Mouse (Mus musculus) small intestine, adult 2 months (tissue): ENCODE measurements at regions not wholly inside any gene's neighbourhood (a gene's known extent, or its start where the extent isn't known, plus 50 kb on each side); places are given as distances from the start of the nearest gene placed in this dataset.

Source experiments
- CTCF ChIP-seq: fragments of 200-500 bp; IDR thresholded peaks from 2 replicates; pipeline ENCODE4 v1.5.1; 2012; ENCODE audit warnings: low read depth, mild to moderate bottlenecking, control low read depth, inconsistent platforms, low read length, moderate library complexity, mixed read lengths; ENCODE audit not compliant: insufficient replicate concordance, insufficient read length; ENCODE audit errors: extremely low read depth
- POLR2A ChIP-seq: fragments of 200-500 bp; IDR thresholded peaks from 2 replicates; pipeline ENCODE4 v1.6.1; 2012; ENCODE audit warnings: low read depth, mild to moderate bottlenecking, control low read depth, inconsistent platforms, low read length, moderate library complexity

DNA sequence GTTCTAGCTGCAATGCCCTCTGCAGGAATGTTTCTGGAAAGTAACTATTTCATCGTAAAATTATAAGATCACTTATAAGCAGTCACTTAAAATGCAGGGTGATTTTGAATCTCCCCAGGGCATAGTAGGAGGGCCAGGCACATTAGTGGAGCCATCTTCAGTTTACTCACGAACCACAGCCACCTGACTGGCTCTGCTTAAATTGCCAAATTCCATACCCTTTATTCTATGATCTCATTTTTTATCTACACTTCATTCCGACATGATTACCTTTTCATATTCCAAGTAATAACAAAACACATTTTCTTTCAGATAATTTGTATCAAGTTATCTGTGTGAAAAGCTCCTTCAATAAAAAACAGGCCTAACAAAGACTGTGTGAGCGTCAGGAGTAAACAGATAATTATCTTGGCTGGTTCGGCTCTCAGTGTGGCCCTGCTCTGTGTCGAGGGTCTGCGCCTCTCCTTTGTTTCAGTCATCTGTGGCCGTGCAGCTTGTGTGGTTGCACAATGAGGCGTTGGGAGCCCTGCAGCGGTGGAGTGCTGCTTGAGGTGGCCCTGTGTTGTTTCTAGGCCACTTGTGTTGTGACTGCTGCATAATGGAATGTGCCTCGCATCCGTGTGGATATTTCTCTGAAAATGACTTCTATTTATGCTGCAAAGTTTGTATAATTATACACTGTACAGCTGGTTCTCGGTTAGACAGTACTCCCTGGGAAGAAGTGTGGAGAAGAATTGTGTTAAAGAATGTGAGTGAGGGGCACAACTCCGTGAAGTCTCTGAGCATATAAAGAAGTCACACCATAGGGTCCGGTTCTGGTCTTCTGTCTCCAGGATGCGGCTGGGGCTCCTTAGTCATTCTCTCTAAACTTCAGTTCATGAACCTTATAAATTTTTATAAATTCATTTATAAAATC, 212.1 kb downstream of the Cdh26 start:
- no peak for TF ChIP-seq CTCF
- no peak for TF ChIP-seq POLR2A
